Mouse (Mus musculus): ENCODE measurements around the gene Caml.
"Not testable (repeated sequence)": the region's sequence is repeated elsewhere in the genome, so short reads cannot be mapped to it uniquely, and the experiment has no call there.

- not testable (repeated sequence) for TF ChIP-seq CTCF (IDR thresholded peaks at IDR 0.05; ENCODE audit: extremely low read depth, insufficient read depth, insufficient read length, insufficient replicate concordance); POLR2A (IDR thresholded peaks at IDR 0.05; ENCODE audit: low read depth, low read length)
Measured at GRCm38 (mm10) chr13:55622156-55622648, 603 bp upstream of the Caml start.

Data from spleen, adult 2 months (tissue).